Mouse (Mus musculus): ENCODE data around the gene Tldc1. TPM values are rescaled to one million over a fixed set of nuclear protein-coding genes. Genes with fewer than 3 reads are reported as not detected.

The Tldc1 gene
- 1 to 10 TPM; 3.2 to 4.0 TPM for total RNA-seq (2021)
- long read RNA-seq, experiment 1, partial matches to known transcripts = 0 of 4 reads
- long read RNA-seq, experiment 1, other reads (novel, unspliced or antisense) = 0 of 4 reads
- long read RNA-seq, experiment 2, partial matches to known transcripts = 1 of 5 reads
- long read RNA-seq, experiment 2, other reads (novel, unspliced or antisense) = 2 of 5 reads

GRCm38 (mm10) chr8:119778263-119778662, at the start of gene Tldc1:
Gene Tldc1 (minus strand): TSS chr8:119778416.
- peak; percentile 98 for DNase-seq

GRCm38 (mm10) chr8:119827721-119828153, 49.5 kb upstream of the Tldc1 start:
- DNase-seq = no peak

- no peak for DNase-seq
Measured at GRCm38 (mm10) chr8:119826982-119827381, 48.8 kb upstream of the Tldc1 start.

- DNase-seq = no peak
Measured at GRCm38 (mm10) chr8:119825950-119826730, 47.9 kb upstream of the Tldc1 start.

GRCm38 (mm10) chr8:119824809-119825273, 46.6 kb upstream of the Tldc1 start:
- DNase-seq = no peak

- DNase-seq = peak; percentile 55
Measured at GRCm38 (mm10) chr8:119824100-119824499, 45.9 kb upstream of the Tldc1 start.

- no peak for DNase-seq
Measured at GRCm38 (mm10) chr8:119823278-119823677, 45.1 kb upstream of the Tldc1 start.

GRCm38 (mm10) chr8:119821691-119822090, 43.5 kb upstream of the Tldc1 start:
- DNase-seq = no peak

GRCm38 (mm10) chr8:119819976-119820375, 41.8 kb upstream of the Tldc1 start:
- no peak for DNase-seq

- DNase-seq = no peak
Measured at GRCm38 (mm10) chr8:119819316-119819715, 41.1 kb upstream of the Tldc1 start.

GRCm38 (mm10) chr8:119817446-119817845, 39.2 kb upstream of the Tldc1 start:
- DNase-seq = no peak

GRCm38 (mm10) chr8:119816219-119816618, 38.0 kb upstream of the Tldc1 start:
- DNase-seq = no peak

GRCm38 (mm10) chr8:119812650-119813431, 34.6 kb upstream of the Tldc1 start:
- DNase-seq = no peak

- DNase-seq = no peak
Measured at GRCm38 (mm10) chr8:119811925-119812324, 33.7 kb upstream of the Tldc1 start.

GRCm38 (mm10) chr8:119810953-119811499, 32.8 kb upstream of the Tldc1 start:
- DNase-seq = no peak

- DNase-seq = no peak
Measured at GRCm38 (mm10) chr8:119810127-119810868, 32.1 kb upstream of the Tldc1 start.

- DNase-seq = no peak
Measured at GRCm38 (mm10) chr8:119809620-119810019, 31.4 kb upstream of the Tldc1 start.

GRCm38 (mm10) chr8:119807687-119808086, 29.5 kb upstream of the Tldc1 start:
- no peak for DNase-seq

- DNase-seq = no peak
Measured at GRCm38 (mm10) chr8:119806422-119807263, 28.4 kb upstream of the Tldc1 start.

GRCm38 (mm10) chr8:119805275-119805674, 27.1 kb upstream of the Tldc1 start:
- DNase-seq = no peak

GRCm38 (mm10) chr8:119802592-119802991, 24.4 kb upstream of the Tldc1 start:
- DNase-seq = no peak
